In genomic region chr1:166379013-166379629, GRCm38 (mm10) we compare ENCODE assay signal across 7 mouse cellular contexts. TPM values are rescaled to one million over a fixed set of nuclear protein-coding genes. Genes with fewer than 3 reads are reported as not detected.
A peak's percentile ranks its signal among the peaks of the same experiment; 100 is the strongest.
DNase-seq lines count a peak whose midpoint lies in the region; ATAC-seq lines count a peak whose summit lies in the region.

Gene Tada1 (plus strand): TSS chr1:166379097.

- H3K4me3 ChIP-seq in limb, embryonic 10.5 days = peak within 1 kb of the TSS; percentile 99
- H3K4me3 ChIP-seq in midbrain, embryonic 13.5 days (replicated peaks) = peak within 1 kb of the TSS; percentile 92

- peak within 1 kb of the TSS; percentile 59 for H3K4me2 ChIP-seq in midbrain, embryonic 13.5 days (replicated peaks)

- H3K27ac ChIP-seq in limb, embryonic 10.5 days = peak within 1 kb of the TSS; percentile 98
- peak within 1 kb of the TSS; percentile 89 for H3K27ac ChIP-seq in midbrain, embryonic 13.5 days

- no peaks in the 10 kb centered on the region for H3K27me3 ChIP-seq in limb, embryonic 10.5 days (ENCODE audit: low read depth, poor library complexity, severe bottlenecking)
- no peaks in the 10 kb centered on the region for H3K27me3 ChIP-seq in midbrain, embryonic 13.5 days

- peak; percentile 96 for ATAC-seq in midbrain, embryonic 13.5 days

- no peaks in the 10 kb centered on the region for H3K9me3 ChIP-seq in limb, embryonic 10.5 days (replicated peaks)
- H3K9me3 ChIP-seq in midbrain, embryonic 13.5 days = no peaks in the 10 kb centered on the region

- WGBS in limb, embryonic 10.5 days = under 1% methylated on average over 81 of the region's 81 CpGs
- under 1% methylated on average over 79 of the region's 81 CpGs for WGBS in midbrain, embryonic 13.5 days

- H3K9ac ChIP-seq in midbrain, embryonic 13.5 days (replicated peaks) = peak within 1 kb of the TSS; percentile 97

- DNase-seq in adrenal gland, adult 8-10 months = peak; percentile 91
- DNase-seq in embryo, embryonic 9.5 days (ENCODE audit: extremely low spot score) = peak; percentile 96
- DNase-seq in gonadal fat pad, adult 2 months (ENCODE audit: low read depth) = no peak
- DNase-seq in kidney, adult 11 months = peak; percentile 94
- DNase-seq in limb, embryonic 10.5 days (ENCODE audit: low spot score) = peak; percentile 98
- peak; percentile 91 for DNase-seq in spleen, adult 12 weeks (ENCODE audit: low spot score)

- H3K4me1 ChIP-seq in limb, embryonic 10.5 days = peaks cover 30% of the 10 kb centered on the region
- peaks cover 24% of the 10 kb centered on the region for H3K4me1 ChIP-seq in midbrain, embryonic 13.5 days (replicated peaks)

- peaks cover 27% of the 10 kb centered on the region for H3K36me3 ChIP-seq in limb, embryonic 10.5 days
- peaks cover 20% of the 10 kb centered on the region for H3K36me3 ChIP-seq in midbrain, embryonic 13.5 days

RNA-seq across cellular contexts. Expression of gene Tada1, which starts in this region (rescaled TPM):
- total RNA-seq in adrenal gland, adult 8-10 months (2022) = 10 to 100 TPM; 20.6 to 26.8 (median 22.8) TPM
- polyA plus RNA-seq in gonadal fat pad, adult 2 months (2012; rRNA removed) = 17.1 and 19.2 TPM in 2 replicates
- 66.6 and 69.8 TPM in 2 replicates for polyA plus RNA-seq in limb, embryonic 10.5 days (2016; fragmentation: Nextera tagmentation; extraction: Ambion mirVana)
- 79.8 and 83.0 TPM in 2 replicates for polyA plus RNA-seq in midbrain, embryonic 13.5 days (2015; fragmentation: Nextera tagmentation; extraction: Ambion mirVana)
